Mouse (Mus musculus): Measurements from ENCODE around the gene Alpk3. TPM values are rescaled to one million over a fixed set of nuclear protein-coding genes. Genes with fewer than 3 reads are reported as not detected.
A peak's percentile ranks its signal among the peaks of the same experiment; 100 is the strongest.

The Alpk3 gene
- total and polyA plus RNA-seq, 3 experiments: 3.9 to 13.8 (median 7.7) TPM

GRCm38 (mm10) chr7:81049966-81050365, 7.4 kb upstream of the Alpk3 start:
- Histone ChIP-seq H3K4me1 (ENCODE audit: insufficient read depth, low read depth, low read length) (peaks cover 23% of the 10 kb centered on the region), H3K4me3 (ENCODE audit: low read depth, low read length) (no peak overlapping the region), H3K36me3 (replicated peaks) (peaks cover 17% of the 10 kb centered on the region), H3K9me3 (replicated peaks) (no peaks in the 10 kb centered on the region), H3K27me3 (ENCODE audit: insufficient read depth, low read length) (no peaks in the 10 kb centered on the region)
- ATAC-seq (ENCODE audit: extremely low read depth, insufficient number of reproducible peaks, low FRiP score, poor library complexity, severe bottlenecking) (no peak), DNase-seq (ENCODE audit: low spot score) (no peak)
- TF ChIP-seq GATA1 (IDR thresholded peaks at IDR 0.05; ENCODE audit: borderline replicate concordance, low read length): no peak
- TF ChIP-seq CTCF (IDR thresholded peaks at IDR 0.05; ENCODE audit: low read depth, low read length): no peak
- no peak for TF ChIP-seq POLR2AphosphoS5 (IDR thresholded peaks at IDR 0.05; ENCODE audit: insufficient replicate concordance, low read depth, low read length)
- no peak for TF ChIP-seq TAL1 (conservative IDR thresholded peaks at IDR 0.05; ENCODE audit: low read depth, low read length)
- TF ChIP-seq GATA2 (IDR thresholded peaks at IDR 0.05; ENCODE audit: borderline replicate concordance, low read depth, low read length): no peak

- ATAC-seq (ENCODE audit: extremely low read depth, insufficient number of reproducible peaks, low FRiP score, poor library complexity, severe bottlenecking) (no peak), DNase-seq (ENCODE audit: low spot score) (no peak)
- no peaks in the 10 kb centered on the region for H3K9me3 ChIP-seq (replicated peaks)
- no peak overlapping the region for H3K4me3 ChIP-seq (ENCODE audit: low read depth, low read length)
- peaks cover 53% of the 10 kb centered on the region for H3K4me1 ChIP-seq (ENCODE audit: insufficient read depth, low read depth, low read length)
- H3K27me3 ChIP-seq (ENCODE audit: insufficient read depth, low read length): no peaks in the 10 kb centered on the region
- TF ChIP-seq GATA2 (IDR thresholded peaks at IDR 0.05; ENCODE audit: borderline replicate concordance, low read depth, low read length) (no peak), POLR2AphosphoS5 (IDR thresholded peaks at IDR 0.05; ENCODE audit: insufficient replicate concordance, low read depth, low read length) (no peak), GATA1 (IDR thresholded peaks at IDR 0.05; ENCODE audit: borderline replicate concordance, low read length) (no peak), TAL1 (conservative IDR thresholded peaks at IDR 0.05; ENCODE audit: low read depth, low read length) (no peak), CTCF (IDR thresholded peaks at IDR 0.05; ENCODE audit: low read depth, low read length) (no peak)
- peaks cover 7% of the 10 kb centered on the region for H3K36me3 ChIP-seq (replicated peaks)
Measured at GRCm38 (mm10) chr7:81055709-81056370, 1.6 kb upstream of the Alpk3 start.

GRCm38 (mm10) chr7:81057901-81058711, 706 bp downstream of the Alpk3 start:
- DNase-seq (ENCODE audit: low spot score) (peak; percentile 88), ATAC-seq (ENCODE audit: extremely low read depth, insufficient number of reproducible peaks, low FRiP score, poor library complexity, severe bottlenecking) (peak; percentile 88)
- Histone ChIP-seq H3K27me3 (ENCODE audit: insufficient read depth, low read length) (no peaks in the 10 kb centered on the region), H3K4me3 (ENCODE audit: low read depth, low read length) (peak overlapping the region; percentile 70), H3K36me3 (replicated peaks) (peaks cover 8% of the 10 kb centered on the region), H3K9me3 (replicated peaks) (no peaks in the 10 kb centered on the region), H3K4me1 (ENCODE audit: insufficient read depth, low read depth, low read length) (peaks cover 53% of the 10 kb centered on the region)
- TF ChIP-seq TAL1 (conservative IDR thresholded peaks at IDR 0.05; ENCODE audit: low read depth, low read length) (peak; percentile 84), CTCF (IDR thresholded peaks at IDR 0.05; ENCODE audit: low read depth, low read length) (no peak), GATA2 (IDR thresholded peaks at IDR 0.05; ENCODE audit: borderline replicate concordance, low read depth, low read length) (peak; percentile 79; the same call in 1 of the 2 replicates), GATA1 (IDR thresholded peaks at IDR 0.05; ENCODE audit: borderline replicate concordance, low read length) (no peak)

- ATAC-seq (ENCODE audit: extremely low read depth, insufficient number of reproducible peaks, low FRiP score, poor library complexity, severe bottlenecking) (no peak), DNase-seq (ENCODE audit: low spot score) (peak; percentile 53)
- peak overlapping the region; percentile 70 for H3K4me3 ChIP-seq (ENCODE audit: low read depth, low read length)
- H3K27me3 ChIP-seq (ENCODE audit: insufficient read depth, low read length): no peaks in the 10 kb centered on the region
- peaks cover 53% of the 10 kb centered on the region for H3K4me1 ChIP-seq (ENCODE audit: insufficient read depth, low read depth, low read length)
- peaks cover 14% of the 10 kb centered on the region for H3K36me3 ChIP-seq (replicated peaks)
- TF ChIP-seq GATA2 (IDR thresholded peaks at IDR 0.05; ENCODE audit: borderline replicate concordance, low read depth, low read length): no peak
- no peak for TF ChIP-seq POLR2AphosphoS5 (IDR thresholded peaks at IDR 0.05; ENCODE audit: insufficient replicate concordance, low read depth, low read length)
- no peak for TF ChIP-seq GATA1 (IDR thresholded peaks at IDR 0.05; ENCODE audit: borderline replicate concordance, low read length)
- no peaks in the 10 kb centered on the region for H3K9me3 ChIP-seq (replicated peaks)
Measured at GRCm38 (mm10) chr7:81058712-81059154, 1.3 kb downstream of the Alpk3 start.

- DNase-seq (ENCODE audit: low spot score) (no peak), ATAC-seq (ENCODE audit: extremely low read depth, insufficient number of reproducible peaks, low FRiP score, poor library complexity, severe bottlenecking) (no peak)
- TF ChIP-seq TAL1 (conservative IDR thresholded peaks at IDR 0.05; ENCODE audit: low read depth, low read length): no peak
- TF ChIP-seq POLR2AphosphoS5 (IDR thresholded peaks at IDR 0.05; ENCODE audit: insufficient replicate concordance, low read depth, low read length): no peak
- TF ChIP-seq GATA2 (IDR thresholded peaks at IDR 0.05; ENCODE audit: borderline replicate concordance, low read depth, low read length): no peak
- TF ChIP-seq CTCF (IDR thresholded peaks at IDR 0.05; ENCODE audit: low read depth, low read length): no peak
- no peak for TF ChIP-seq GATA1 (IDR thresholded peaks at IDR 0.05; ENCODE audit: borderline replicate concordance, low read length)
- H3K4me3 ChIP-seq (ENCODE audit: low read depth, low read length): peak overlapping the region; percentile 37; the same call in 1 of the 2 replicates
- peaks cover 57% of the 10 kb centered on the region for H3K4me1 ChIP-seq (ENCODE audit: insufficient read depth, low read depth, low read length)
- peaks cover 21% of the 10 kb centered on the region for H3K36me3 ChIP-seq (replicated peaks)
- H3K27me3 ChIP-seq (ENCODE audit: insufficient read depth, low read length): no peaks in the 10 kb centered on the region
- no peaks in the 10 kb centered on the region for H3K9me3 ChIP-seq (replicated peaks)
Measured at GRCm38 (mm10) chr7:81059388-81059787, 2.0 kb downstream of the Alpk3 start.

- Histone ChIP-seq H3K36me3 (replicated peaks) (peaks cover 30% of the 10 kb centered on the region), H3K4me1 (ENCODE audit: insufficient read depth, low read depth, low read length) (peaks cover 54% of the 10 kb centered on the region), H3K9me3 (replicated peaks) (no peaks in the 10 kb centered on the region), H3K4me3 (ENCODE audit: low read depth, low read length) (no peak overlapping the region), H3K27me3 (ENCODE audit: insufficient read depth, low read length) (no peaks in the 10 kb centered on the region)
- TF ChIP-seq GATA2 (IDR thresholded peaks at IDR 0.05; ENCODE audit: borderline replicate concordance, low read depth, low read length) (no peak), CTCF (IDR thresholded peaks at IDR 0.05; ENCODE audit: low read depth, low read length) (peak; percentile 70), GATA1 (IDR thresholded peaks at IDR 0.05; ENCODE audit: borderline replicate concordance, low read length) (no peak), POLR2AphosphoS5 (IDR thresholded peaks at IDR 0.05; ENCODE audit: insufficient replicate concordance, low read depth, low read length) (no peak), TAL1 (conservative IDR thresholded peaks at IDR 0.05; ENCODE audit: low read depth, low read length) (no peak)
- peak; percentile 39 for DNase-seq (ENCODE audit: low spot score)
- ATAC-seq (ENCODE audit: extremely low read depth, insufficient number of reproducible peaks, low FRiP score, poor library complexity, severe bottlenecking): no peak
Measured at GRCm38 (mm10) chr7:81060908-81061307, 3.5 kb downstream of the Alpk3 start.
